Mouse (Mus musculus): ENCODE measurements around the gene Mcm3. TPM values are rescaled to one million over a fixed set of nuclear protein-coding genes. Genes with fewer than 3 reads are reported as not detected.
"Not testable (repeated sequence)": the region's sequence is repeated elsewhere in the genome, so short reads cannot be mapped to it uniquely, and the experiment has no call there.

Gene Mcm3
- polyA plus RNA-seq, 1 experiment from 2014 or later, result 57.3 TPM

GRCm38 (mm10) chr1:20801682-20802390, 18.3 kb downstream of the Mcm3 start:
- POLR2A ChIA-PET, result interaction anchor here (1.4 kb wide), 1 partner anchor 13 kb away, joined by 3 read pairs; no protein-coding TSS in a partner anchor
- no peaks in the 10 kb centered on the region for H3K27me3 ChIP-seq
- DNase-seq (ENCODE audit: low read depth, low spot score) (peak; percentile 4), ATAC-seq (no peak)
- in situ Hi-C loops (cut with MboI; ENCODE audit: low pct_unique_long_range_greater_than_20kb), result loop anchor here (5.0 kb wide), 1 partner anchor 100 kb away; no protein-coding TSS in a partner anchor
- CTCF ChIA-PET, result interaction anchor here (0.9 to 2.0 kb wide), 10 partner anchors 10 to 490 kb away, joined by 3 to 15 read pairs (median 4); partner anchors contain the start of genes Il17f and Paqr8
- TF ChIP-seq CTCF (IDR thresholded peaks at IDR 0.05), result peak; percentile 75

DNA sequence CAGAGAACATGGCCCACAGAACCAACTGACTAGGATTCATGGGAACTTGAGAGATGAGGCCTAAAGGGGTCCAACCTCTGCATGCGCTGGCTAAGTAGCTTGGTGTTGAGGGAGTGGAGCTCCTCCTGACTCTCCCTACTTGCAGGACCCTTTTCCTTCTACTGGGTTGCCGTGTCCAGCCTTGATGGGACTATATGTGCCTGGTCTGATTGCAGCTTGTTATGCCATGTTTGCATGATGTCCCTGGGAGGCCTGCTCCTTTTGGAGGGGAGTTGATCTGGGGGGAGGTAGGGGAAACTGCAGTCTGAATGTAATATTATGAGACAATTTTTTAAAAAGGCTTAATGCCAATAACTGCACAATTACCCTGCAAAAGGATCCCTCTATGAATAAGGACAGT, 18.8 kb downstream of the Mcm3 start:
- in situ Hi-C loops (cut with MboI; ENCODE audit: low pct_unique_long_range_greater_than_20kb), result loop anchor here (5.0 kb wide), 1 partner anchor 99 kb away; no protein-coding TSS in a partner anchor
- POLR2A ChIA-PET, result no interaction called here
- TF ChIP-seq CTCF (IDR thresholded peaks at IDR 0.05), result no peak
- CTCF ChIA-PET, result interaction anchor here (0.9 to 2.0 kb wide), 10 partner anchors 10 to 489 kb away, joined by 3 to 15 read pairs (median 4); partner anchors contain the start of gene Il17f
- no peaks in the 10 kb centered on the region for H3K27me3 ChIP-seq
- DNase-seq (ENCODE audit: low read depth, low spot score) (no peak), ATAC-seq (no peak)

DNA sequence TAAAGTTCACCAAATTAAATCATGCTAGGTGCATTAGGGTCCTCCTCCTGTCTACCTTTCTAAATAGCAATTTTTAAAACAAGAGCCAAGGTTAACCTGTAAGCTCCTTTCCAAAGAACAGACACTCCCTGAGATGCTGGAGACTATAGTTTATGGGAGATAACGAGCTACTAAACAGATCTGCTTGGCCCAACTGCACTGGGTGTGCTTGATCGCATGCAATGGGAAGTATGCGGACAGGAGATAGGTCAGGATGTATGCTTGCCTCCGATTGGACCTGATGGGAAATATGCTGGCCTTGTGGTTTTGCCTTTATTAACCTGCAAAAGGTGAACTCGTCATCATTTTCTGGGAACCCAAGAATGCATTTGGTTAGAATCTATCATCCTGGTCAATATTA, 24.9 kb downstream of the Mcm3 start:
- no peak for DNase-seq (ENCODE audit: low read depth, low spot score)
- TF ChIP-seq CTCF (IDR thresholded peaks at IDR 0.05), result no peak
- in situ Hi-C loops (cut with MboI; ENCODE audit: low pct_unique_long_range_greater_than_20kb), result loop anchor here (5.0 kb wide), 1 partner anchor 48 kb away; no protein-coding TSS in a partner anchor
- no peak for ATAC-seq
- ChIA-PET CTCF (interaction anchor here (0.9 to 2.7 kb wide), 3 partner anchors 8 to 15 kb away, joined by 3 to 7 read pairs (median 5); no protein-coding TSS in a partner anchor), POLR2A (no interaction called here)
- H3K27me3 ChIP-seq, result no peaks in the 10 kb centered on the region

- DNase-seq (ENCODE audit: low read depth, low spot score), result no peak
- ATAC-seq, result no peak
- in situ Hi-C loops (cut with MboI; ENCODE audit: low pct_unique_long_range_greater_than_20kb), result loop anchor here (5.0 kb wide), 1 partner anchor 47 kb away; no protein-coding TSS in a partner anchor
- ChIA-PET CTCF (interaction anchor here (0.9 to 2.7 kb wide), 3 partner anchors 9 to 15 kb away, joined by 3 to 7 read pairs (median 5); no protein-coding TSS in a partner anchor), POLR2A (no interaction called here)
- no peaks in the 10 kb centered on the region for H3K27me3 ChIP-seq
- no peak for TF ChIP-seq CTCF (IDR thresholded peaks at IDR 0.05)
Observed at GRCm38 (mm10) chr1:20794760-20795159, 25.4 kb downstream of the Mcm3 start.

- ATAC-seq (no peak), DNase-seq (ENCODE audit: low read depth, low spot score) (no peak)
- H3K27me3 ChIP-seq, result no peaks in the 10 kb centered on the region
- ChIA-PET POLR2A (no interaction called here), CTCF (no interaction called here)
- in situ Hi-C loops (cut with MboI; ENCODE audit: low pct_unique_long_range_greater_than_20kb), result no loop called here
- no peak for TF ChIP-seq CTCF (IDR thresholded peaks at IDR 0.05)
Observed at GRCm38 (mm10) chr1:20791414-20791813, 28.7 kb downstream of the Mcm3 start.

GRCm38 (mm10) chr1:20790517-20790916, 29.6 kb downstream of the Mcm3 start, which contains the start of gene Il17f:
Il17f (minus strand) TSS chr1:20790617.
- CTCF ChIA-PET, result interaction anchor here (1.1 kb wide), 1 partner anchor 11 kb away, joined by 4 read pairs; no protein-coding TSS in a partner anchor
- in situ Hi-C loops (cut with MboI; ENCODE audit: low pct_unique_long_range_greater_than_20kb), result not testable (repeated sequence)

DNA sequence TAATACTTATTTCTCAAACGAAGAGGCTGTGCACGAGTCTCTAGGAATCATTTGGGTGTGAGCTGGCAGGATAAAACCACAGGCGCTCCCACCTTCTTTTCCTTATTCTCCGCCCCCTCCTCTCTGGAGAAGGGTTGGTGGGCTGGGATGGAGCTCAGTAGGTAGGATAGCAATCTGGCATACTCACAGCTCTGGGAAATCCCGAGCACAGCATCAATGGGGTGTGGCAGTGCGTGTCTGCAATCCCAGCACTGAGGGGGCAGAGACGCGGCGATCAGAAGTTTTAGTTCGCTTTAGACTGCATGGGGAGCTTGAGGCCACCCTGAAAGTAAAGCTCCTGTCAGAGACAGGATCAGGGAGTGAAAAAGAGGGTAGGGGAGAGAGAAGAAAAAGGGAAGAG, 31.7 kb downstream of the Mcm3 start:
- TF ChIP-seq CTCF (IDR thresholded peaks at IDR 0.05), result no peak
- POLR2A ChIA-PET, result interaction anchor here (1.3 kb wide), 1 partner anchor 11 kb away, joined by 3 read pairs; no protein-coding TSS in a partner anchor
- in situ Hi-C loops (cut with MboI; ENCODE audit: low pct_unique_long_range_greater_than_20kb), result no loop called here
- ATAC-seq, result no peak
- CTCF ChIA-PET, result interaction anchor here (1.2 to 1.5 kb wide), 2 partner anchors 13 to 103 kb away, joined by 3 read pairs; no protein-coding TSS in a partner anchor
- H3K27me3 ChIP-seq, result no peaks in the 10 kb centered on the region
- DNase-seq (ENCODE audit: low read depth, low spot score), result no peak

More at GRCm38 (mm10) chr1:20790517-20790916, 29.6 kb downstream of the Mcm3 start, which contains the start of gene Il17f:
- DNase-seq (ENCODE audit: low read depth, low spot score); ATAC-seq; H3K27me3 ChIP-seq: not testable (repeated sequence)
- POLR2A ChIA-PET, result interaction anchor here (0.6 kb wide), 1 partner anchor 915 kb away, joined by 5 read pairs; no protein-coding TSS in a partner anchor

DNA sequence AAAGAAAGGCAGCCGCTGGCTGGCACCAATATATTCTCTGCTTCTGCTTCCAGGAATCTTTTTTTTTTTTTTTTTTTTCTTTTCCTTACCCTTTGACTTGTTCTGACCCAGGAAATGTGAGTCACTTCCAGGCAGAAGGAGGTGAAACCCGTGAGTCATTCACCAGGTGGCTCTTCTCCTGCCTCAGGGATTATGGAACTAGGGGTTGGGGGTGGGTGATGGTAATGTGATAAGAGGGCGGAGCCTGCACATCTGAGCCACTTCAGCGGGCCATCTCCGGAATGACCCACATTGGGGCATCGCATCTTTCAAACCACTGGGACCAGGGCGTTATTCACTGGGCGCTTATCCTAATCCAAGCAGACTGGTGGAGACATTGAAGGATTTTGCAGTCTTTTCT, 33.1 kb downstream of the Mcm3 start:
- H3K27me3 ChIP-seq, result no peaks in the 10 kb centered on the region
- no peak for DNase-seq (ENCODE audit: low read depth, low spot score)
- ATAC-seq, result no peak
- CTCF ChIA-PET, result no interaction called here
- in situ Hi-C loops (cut with MboI; ENCODE audit: low pct_unique_long_range_greater_than_20kb), result no loop called here
- POLR2A ChIA-PET, result no interaction called here
- no peak for TF ChIP-seq CTCF (IDR thresholded peaks at IDR 0.05)

- in situ Hi-C loops (cut with MboI; ENCODE audit: low pct_unique_long_range_greater_than_20kb), result no loop called here
- ATAC-seq (no peak), DNase-seq (ENCODE audit: low read depth, low spot score) (no peak)
- ChIA-PET CTCF (no interaction called here), POLR2A (no interaction called here)
- TF ChIP-seq CTCF (IDR thresholded peaks at IDR 0.05), result no peak
- H3K27me3 ChIP-seq, result no peaks in the 10 kb centered on the region
Observed at GRCm38 (mm10) chr1:20778366-20778765, 41.7 kb downstream of the Mcm3 start.

- DNase-seq (ENCODE audit: low read depth, low spot score); ATAC-seq; CTCF ChIA-PET; POLR2A ChIA-PET; H3K27me3 ChIP-seq; in situ Hi-C loops (cut with MboI; ENCODE audit: low pct_unique_long_range_greater_than_20kb): not testable (repeated sequence)
Observed at GRCm38 (mm10) chr1:20774026-20774730, 45.9 kb downstream of the Mcm3 start.

Measured in Patski (cell line).